Mouse (Mus musculus) cerebellum, adult 18-20 months (tissue): ENCODE data around the gene Eogt.

Source experiments
- DNase-seq, 2 experiments: peaks; one replicate each; pipeline ENCODE4 v3.0.0; 2021

Eogt gene

GRCm38 (mm10) chr6:97104264-97104852 lies 44.6 kb downstream of the Eogt start:
- DNase-seq, result no peak

DNA sequence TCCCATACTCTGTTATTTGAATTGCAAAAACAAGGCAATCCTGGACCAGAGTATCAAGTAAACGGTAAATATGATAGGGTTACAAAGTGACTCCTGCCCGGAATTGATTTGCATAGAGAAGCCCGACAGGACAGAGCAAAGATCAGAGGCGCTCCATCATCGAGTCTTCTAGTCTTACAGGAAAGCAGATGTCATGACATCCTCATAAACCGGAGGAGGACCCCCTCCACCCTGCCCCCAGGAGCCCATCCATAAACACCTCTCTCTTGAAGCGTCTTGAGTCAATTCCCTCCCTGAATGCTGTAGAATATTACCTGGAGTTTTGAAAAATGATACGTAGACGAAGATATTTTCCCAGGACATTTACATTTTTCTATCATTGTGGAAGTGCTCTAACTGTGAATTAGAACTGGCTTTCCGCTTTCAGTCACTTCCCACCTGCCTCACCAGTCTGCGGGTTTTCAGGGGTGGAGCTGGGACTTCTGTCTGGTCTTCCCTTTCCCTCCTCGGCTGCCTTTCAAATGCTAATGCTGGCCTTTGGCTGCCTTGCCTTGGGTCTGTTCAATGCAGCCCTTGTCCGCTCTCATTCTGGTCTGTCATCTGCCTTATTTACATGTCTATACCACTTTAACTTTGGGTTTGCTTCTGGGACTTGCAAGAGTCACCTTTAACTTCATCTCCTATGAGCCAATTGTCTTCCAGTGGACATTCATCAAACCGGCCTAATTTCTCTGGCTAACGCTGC lies 46.9 kb downstream of the Eogt start:
- DNase-seq, result no peak

- DNase-seq, result no peak
These were observed 47.6 kb downstream of the Eogt start for GRCm38 (mm10) chr6:97101190-97101957.

GRCm38 (mm10) chr6:97082336-97082735 lies 66.6 kb downstream of the Eogt start:
- no peak for DNase-seq

DNA sequence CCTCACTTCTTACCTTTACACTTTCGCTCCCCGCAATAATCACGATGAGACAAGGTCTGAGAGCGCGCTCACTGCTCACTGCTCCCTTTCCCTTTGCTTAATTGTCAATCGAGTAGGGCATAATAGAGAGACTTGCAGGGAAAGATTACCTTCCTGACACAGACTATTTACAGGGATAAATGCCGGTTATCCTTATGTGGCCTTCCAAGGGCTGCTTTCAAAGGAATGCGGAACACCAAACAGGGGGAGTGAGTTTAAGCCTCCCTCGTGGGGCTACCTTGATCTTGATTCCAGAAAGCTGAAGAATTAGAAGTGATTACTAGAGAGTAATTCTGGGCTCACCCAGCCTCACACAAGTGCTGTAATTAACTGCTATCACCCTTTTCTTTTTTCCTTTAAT lies 69.0 kb downstream of the Eogt start:
- no peak for DNase-seq

- no peak for DNase-seq
These were observed 88.8 kb downstream of the Eogt start, which contains the start of gene Fam19a4 for GRCm38 (mm10) chr6:97060074-97060681. Fam19a4 (minus strand) TSS chr6:97060413.
